Mouse (Mus musculus): ENCODE measurements at regions not wholly inside any gene's neighbourhood (a gene's known extent, or its start where the extent isn't known, plus 50 kb on each side); places are given as distances from the start of the nearest gene placed in this dataset.
A peak's percentile ranks its signal among the peaks of the same experiment; 100 is the strongest.

GRCm38 (mm10) chrX:35791273-35791672 lies 97.4 kb upstream of the Dock11 start:
- no peak for DNase-seq (ENCODE audit: low spot score)

GRCm38 (mm10) chrX:35813206-35813605 lies 75.4 kb upstream of the Dock11 start:
- peak; percentile 2 for DNase-seq (ENCODE audit: low spot score)

GRCm38 (mm10) chrX:35834411-35834810 lies 54.2 kb upstream of the Dock11 start:
- peak; percentile 9 for DNase-seq (ENCODE audit: low spot score)

GRCm38 (mm10) chrX:35838064-35838463 lies 50.6 kb upstream of the Dock11 start:
- no peak for DNase-seq (ENCODE audit: low spot score)
